Mouse (Mus musculus): ENCODE results near the gene Zfyve27. TPM values are rescaled to one million over a fixed set of nuclear protein-coding genes. Genes with fewer than 3 reads are reported as not detected.

The Zfyve27 gene
- polyA plus RNA-seq, 1 experiment from 2014 or later = 17.8 TPM

DNA sequence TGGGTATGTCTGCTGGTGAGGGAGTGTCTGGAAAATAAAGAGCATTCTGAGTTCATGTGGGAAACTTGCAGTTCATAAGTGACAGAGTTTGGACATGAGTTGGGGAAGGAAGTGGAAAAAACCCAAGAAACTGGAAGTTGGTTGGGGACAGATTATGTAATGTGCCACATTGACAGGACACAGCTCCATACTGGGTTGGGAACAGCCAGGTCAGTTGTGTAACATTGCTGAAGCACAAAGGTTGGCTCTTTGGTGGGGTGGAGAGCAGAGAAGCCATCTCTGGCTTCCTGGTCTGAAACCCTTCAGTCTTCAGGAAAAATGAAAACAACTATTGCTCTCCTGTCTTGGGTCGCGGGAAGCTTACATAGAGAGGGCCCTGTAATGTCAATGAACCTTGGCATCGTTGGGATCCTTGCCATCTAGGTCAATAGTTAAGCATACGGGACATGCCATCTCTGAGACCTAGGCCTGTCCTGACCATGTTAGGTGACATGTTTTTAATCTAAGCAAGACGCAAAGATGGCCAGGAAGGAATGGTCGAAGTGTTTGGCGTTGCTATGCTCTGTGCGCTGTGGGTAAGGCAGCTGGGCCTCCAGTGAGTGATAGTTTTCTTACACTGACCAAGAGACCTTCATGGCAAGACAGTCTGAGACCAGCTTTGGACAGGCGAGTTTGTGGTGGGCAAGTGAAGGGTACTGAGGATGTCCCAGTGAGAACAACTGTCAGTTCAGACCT is 17.3 kb upstream of the Zfyve27 start:
- Histone ChIP-seq H3K4me2 (replicated peaks; ENCODE audit: low read depth, low read length) (peak overlapping the region; percentile 74), H3K4me3 (ENCODE audit: low read length) (no peak overlapping the region; the same call in 1 of the 2 replicates), H3K9ac (ENCODE audit: low read depth, low read length) (no peak overlapping the region), H3K27ac (ENCODE audit: low read depth, low read length) (peak overlapping the region; percentile 47; the same call in 1 of the 2 replicates), H3K36me3 (ENCODE audit: control insufficient read depth, insufficient read depth, low read length) (peaks cover 7% of the 10 kb centered on the region; the same call in 1 of the 2 replicates), H3K9me3 (ENCODE audit: control insufficient read depth, low read length) (no peaks in the 10 kb centered on the region), H3K4me1 (ENCODE audit: control insufficient read depth, insufficient read depth, low read length) (peaks cover 20% of the 10 kb centered on the region), H3K27me3 (ENCODE audit: control insufficient read depth, insufficient read depth, low read length) (no peaks in the 10 kb centered on the region; the same call in 1 of the 2 replicates)
- 92% methylated on average over 9 of the region's 9 CpGs for WGBS
- no peak for ATAC-seq (ENCODE audit: low FRiP score, low TSS enrichment)

DNA sequence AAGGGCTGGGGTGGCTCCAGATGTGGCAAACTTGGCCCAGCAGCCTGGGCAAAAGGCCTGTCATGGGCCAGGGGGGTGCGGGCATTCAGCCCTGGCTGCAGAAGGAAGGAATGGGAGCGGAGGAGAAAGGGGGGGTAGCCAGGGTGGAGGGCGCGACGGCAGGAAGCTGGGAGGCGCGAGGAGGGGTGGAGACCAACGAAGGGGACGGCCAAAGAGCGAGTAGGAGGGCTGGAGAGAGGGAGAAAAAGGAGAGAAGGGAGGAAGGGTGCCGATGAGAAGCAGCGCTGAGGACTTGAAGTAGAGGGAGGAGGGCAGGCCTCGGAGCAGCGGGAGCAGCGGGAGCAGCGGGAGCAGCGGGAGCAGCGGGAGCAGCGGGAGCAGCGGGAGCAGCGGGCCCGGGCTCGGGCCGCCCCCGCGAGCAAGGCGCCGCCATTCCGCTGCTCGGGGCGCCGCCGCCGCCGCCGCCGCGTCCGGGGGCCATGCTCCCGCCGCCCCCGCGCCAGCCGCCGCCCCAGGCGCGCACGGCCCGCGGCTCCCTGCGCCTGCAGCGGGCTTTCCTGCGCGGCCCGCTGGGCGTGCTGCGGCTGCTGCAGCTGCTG is 16.5 kb upstream of the Zfyve27 start, which contains the start of gene Marveld1:
Gene Marveld1 (plus strand): TSS at position 231 of the 599 bp plus-strand sequence.
- ATAC-seq (ENCODE audit: low FRiP score, low TSS enrichment) = peak; percentile 76
- H3K36me3 ChIP-seq (ENCODE audit: control insufficient read depth, insufficient read depth, low read length) = peaks cover 7% of the 10 kb centered on the region; the same call in 1 of the 2 replicates
- H3K4me2 ChIP-seq (replicated peaks; ENCODE audit: low read depth, low read length) = peak within 1 kb of the TSS; percentile 74
- peak within 1 kb of the TSS; percentile 90 for H3K27ac ChIP-seq (ENCODE audit: low read depth, low read length)
- H3K9ac ChIP-seq (ENCODE audit: low read depth, low read length) = peak within 1 kb of the TSS; percentile 77
- peak within 1 kb of the TSS; percentile 71 for H3K4me3 ChIP-seq (ENCODE audit: low read length)
- under 1% methylated on average over 21 of the region's 57 CpGs for WGBS
- peaks cover 20% of the 10 kb centered on the region for H3K4me1 ChIP-seq (ENCODE audit: control insufficient read depth, insufficient read depth, low read length)
- H3K9me3 ChIP-seq (ENCODE audit: control insufficient read depth, low read length) = no peaks in the 10 kb centered on the region
- no peaks in the 10 kb centered on the region; the same call in 1 of the 2 replicates for H3K27me3 ChIP-seq (ENCODE audit: control insufficient read depth, insufficient read depth, low read length)

- under 1% methylated on average over 63 of the region's 63 CpGs for WGBS
- ATAC-seq (ENCODE audit: low FRiP score, low TSS enrichment) = peak; percentile 48
- Histone ChIP-seq H3K27ac (ENCODE audit: low read depth, low read length) (peak overlapping the region; percentile 90), H3K9me3 (ENCODE audit: control insufficient read depth, low read length) (no peaks in the 10 kb centered on the region), H3K4me3 (ENCODE audit: low read length) (peak overlapping the region; percentile 71), H3K36me3 (ENCODE audit: control insufficient read depth, insufficient read depth, low read length) (peaks cover 7% of the 10 kb centered on the region; the same call in 1 of the 2 replicates), H3K4me2 (replicated peaks; ENCODE audit: low read depth, low read length) (peak overlapping the region; percentile 74), H3K27me3 (ENCODE audit: control insufficient read depth, insufficient read depth, low read length) (no peaks in the 10 kb centered on the region; the same call in 1 of the 2 replicates), H3K4me1 (ENCODE audit: control insufficient read depth, insufficient read depth, low read length) (peaks cover 20% of the 10 kb centered on the region), H3K9ac (ENCODE audit: low read depth, low read length) (peak overlapping the region; percentile 77)
Observed at GRCm38 (mm10) chr19:42147769-42148568, 15.8 kb upstream of the Zfyve27 start.

- H3K4me1 ChIP-seq (ENCODE audit: control insufficient read depth, insufficient read depth, low read length) = peaks cover 20% of the 10 kb centered on the region
- H3K36me3 ChIP-seq (ENCODE audit: control insufficient read depth, insufficient read depth, low read length) = peaks cover 7% of the 10 kb centered on the region; the same call in 1 of the 2 replicates
- peak overlapping the region; percentile 77 for H3K9ac ChIP-seq (ENCODE audit: low read depth, low read length)
- H3K4me3 ChIP-seq (ENCODE audit: low read length) = peak overlapping the region; percentile 71
- H3K27ac ChIP-seq (ENCODE audit: low read depth, low read length) = peak overlapping the region; percentile 90; the same call in 1 of the 2 replicates
- ATAC-seq (ENCODE audit: low FRiP score, low TSS enrichment) = no peak; the same call in 1 of the 2 replicates
- WGBS = 23% methylated on average over 7 of the region's 7 CpGs
- no peaks in the 10 kb centered on the region for H3K9me3 ChIP-seq (ENCODE audit: control insufficient read depth, low read length)
- peak overlapping the region; percentile 74 for H3K4me2 ChIP-seq (replicated peaks; ENCODE audit: low read depth, low read length)
- H3K27me3 ChIP-seq (ENCODE audit: control insufficient read depth, insufficient read depth, low read length) = no peaks in the 10 kb centered on the region; the same call in 1 of the 2 replicates
Observed at GRCm38 (mm10) chr19:42148569-42148860, 15.2 kb upstream of the Zfyve27 start.

DNA sequence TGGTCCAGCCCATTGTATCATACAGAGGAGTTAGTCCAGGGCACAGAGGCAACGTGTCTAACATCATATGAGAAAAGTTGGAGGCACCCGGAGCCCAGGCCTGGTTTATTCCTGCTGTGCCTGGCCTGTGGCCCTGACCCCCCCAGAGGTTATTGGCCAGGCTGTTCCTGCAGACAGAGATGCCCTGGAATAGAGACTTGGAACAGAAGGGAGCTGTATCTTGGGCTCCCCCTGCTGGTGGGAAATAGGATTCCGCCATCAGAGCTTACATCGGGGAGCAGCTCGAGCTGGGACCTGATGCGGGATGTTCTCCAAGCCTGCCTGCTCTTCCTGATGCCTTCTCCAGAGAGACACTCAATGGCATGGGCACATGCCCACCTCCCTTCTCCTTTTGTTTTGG is 11.8 kb upstream of the Zfyve27 start:
- H3K9ac ChIP-seq (ENCODE audit: low read depth, low read length) = no peak overlapping the region
- no peaks in the 10 kb centered on the region for H3K9me3 ChIP-seq (ENCODE audit: control insufficient read depth, low read length)
- no peak overlapping the region for H3K4me3 ChIP-seq (ENCODE audit: low read length)
- H3K27me3 ChIP-seq (ENCODE audit: control insufficient read depth, insufficient read depth, low read length) = no peaks in the 10 kb centered on the region; the same call in 1 of the 2 replicates
- H3K36me3 ChIP-seq (ENCODE audit: control insufficient read depth, insufficient read depth, low read length) = peaks cover 7% of the 10 kb centered on the region; the same call in 1 of the 2 replicates
- no peak overlapping the region for H3K27ac ChIP-seq (ENCODE audit: low read depth, low read length)
- no peak overlapping the region for H3K4me2 ChIP-seq (replicated peaks; ENCODE audit: low read depth, low read length)
- 2% methylated on average over 6 of the region's 6 CpGs for WGBS
- peaks cover 17% of the 10 kb centered on the region for H3K4me1 ChIP-seq (ENCODE audit: control insufficient read depth, insufficient read depth, low read length)
- ATAC-seq (ENCODE audit: low FRiP score, low TSS enrichment) = peak; percentile 20; the same call in 1 of the 2 replicates

DNA sequence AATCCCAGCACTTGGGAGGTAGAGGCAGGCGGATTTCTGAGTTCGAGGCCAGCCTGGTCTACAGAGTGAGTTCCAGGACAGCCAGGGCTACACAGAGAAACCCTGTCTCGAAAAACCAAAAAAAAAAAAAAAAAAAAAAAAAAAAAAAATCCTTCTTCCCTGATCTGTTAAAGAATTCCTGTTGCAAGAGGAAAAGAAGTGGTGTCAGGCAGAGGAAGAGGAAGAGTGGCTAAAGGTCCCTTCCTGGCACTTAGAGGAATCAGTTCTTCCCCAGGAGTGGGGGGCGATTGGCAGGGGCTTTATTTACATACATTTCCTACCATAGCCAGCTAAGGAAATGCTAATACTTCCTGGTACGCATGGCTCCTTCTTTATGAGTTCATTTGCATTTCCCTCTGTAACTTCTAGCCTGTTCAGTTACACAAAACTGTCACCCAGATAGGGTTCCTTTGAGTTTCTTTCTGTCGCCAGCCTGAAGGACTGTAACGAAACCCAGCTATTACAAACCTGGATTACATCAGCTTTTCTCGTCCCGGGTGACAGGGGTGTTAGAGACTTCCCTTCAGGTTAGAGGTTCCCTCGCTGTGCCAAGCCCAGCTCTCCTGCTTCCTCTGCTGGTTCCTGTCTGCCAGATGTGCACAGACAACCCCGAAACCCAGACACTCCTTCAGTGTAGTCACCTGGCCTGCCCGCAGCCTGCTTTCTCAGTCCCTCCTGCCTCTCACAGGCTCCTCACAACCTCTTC is 6.1 kb upstream of the Zfyve27 start:
- H3K9ac ChIP-seq (ENCODE audit: low read depth, low read length) = no peak overlapping the region

DNA sequence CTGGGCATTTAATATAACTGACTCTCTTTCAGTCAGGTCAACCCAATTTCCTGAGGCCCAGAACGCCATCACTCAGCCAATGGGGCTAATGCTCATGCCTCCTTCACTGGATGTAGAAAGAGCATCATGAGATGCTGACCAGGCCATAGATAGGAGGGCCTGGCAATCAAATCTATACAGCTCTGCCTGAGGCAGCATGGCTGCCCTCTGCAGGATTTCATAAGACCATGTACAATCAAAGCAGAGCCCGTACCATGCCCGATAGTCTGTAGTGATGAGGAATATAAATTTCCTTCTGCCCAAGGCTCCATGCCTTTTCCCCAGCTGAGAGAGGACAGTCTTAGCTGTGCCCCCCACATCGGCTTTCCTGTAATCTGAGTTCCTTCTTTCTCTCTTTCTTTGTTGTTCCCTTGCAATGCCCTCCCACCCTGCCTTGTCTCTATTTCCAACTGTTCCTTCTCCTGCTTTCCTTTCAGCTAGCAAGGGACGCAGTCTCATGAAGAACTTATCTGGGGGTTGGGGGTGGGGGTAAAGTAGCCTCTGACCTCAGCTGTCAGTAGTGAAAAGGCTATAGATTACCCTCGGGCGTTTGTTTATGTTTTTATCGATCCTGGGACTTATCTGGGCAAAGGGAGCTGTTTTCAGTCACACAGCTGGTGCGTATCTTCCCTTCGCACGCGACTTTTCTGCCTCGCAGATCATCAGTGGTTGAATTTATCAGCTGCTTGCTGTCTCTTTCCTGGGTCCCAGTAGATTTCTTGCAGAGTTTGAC is 5.3 kb upstream of the Zfyve27 start:
- Histone ChIP-seq H3K4me3 (ENCODE audit: low read length) (no peak overlapping the region), H3K4me1 (ENCODE audit: control insufficient read depth, insufficient read depth, low read length) (0 out of 2 replicates have a peak, but pooled peaks cover 4% of the 10 kb centered on the region), H3K27me3 (ENCODE audit: control insufficient read depth, insufficient read depth, low read length) (no peaks in the 10 kb centered on the region), H3K9ac (ENCODE audit: low read depth, low read length) (0 out of 2 replicates have a peak overlapping the region, but pooled peaks have one; percentile 7), H3K4me2 (replicated peaks; ENCODE audit: low read depth, low read length) (0 out of 2 replicates have a peak overlapping the region, but pooled peaks have one; percentile 15), H3K36me3 (ENCODE audit: control insufficient read depth, insufficient read depth, low read length) (no peaks in the 10 kb centered on the region), H3K27ac (ENCODE audit: low read depth, low read length) (no peak overlapping the region), H3K9me3 (ENCODE audit: control insufficient read depth, low read length) (no peaks in the 10 kb centered on the region)
- 0 out of 2 replicates have a peak, but pooled peaks have one; percentile 32 for ATAC-seq (ENCODE audit: low FRiP score, low TSS enrichment)
- WGBS = 33% methylated on average over 13 of the region's 13 CpGs

More for the DNA sequence above, 6.1 kb upstream of the Zfyve27 start:
- no peak for ATAC-seq (ENCODE audit: low FRiP score, low TSS enrichment)
- H3K4me2 ChIP-seq (replicated peaks; ENCODE audit: low read depth, low read length) = no peak overlapping the region
- 62% methylated on average over 11 of the region's 12 CpGs for WGBS
- H3K4me3 ChIP-seq (ENCODE audit: low read length) = no peak overlapping the region
- H3K9me3 ChIP-seq (ENCODE audit: control insufficient read depth, low read length) = no peaks in the 10 kb centered on the region
- H3K27me3 ChIP-seq (ENCODE audit: control insufficient read depth, insufficient read depth, low read length) = no peaks in the 10 kb centered on the region
- H3K27ac ChIP-seq (ENCODE audit: low read depth, low read length) = no peak overlapping the region
- 0 out of 2 replicates have a peak, but pooled peaks cover 4% of the 10 kb centered on the region for H3K4me1 ChIP-seq (ENCODE audit: control insufficient read depth, insufficient read depth, low read length)
- H3K36me3 ChIP-seq (ENCODE audit: control insufficient read depth, insufficient read depth, low read length) = no peaks in the 10 kb centered on the region
